Mouse (Mus musculus) olfactory bulb, adult 2 months (tissue): ENCODE results near the gene Lrguk. TPM values are rescaled to one million over a fixed set of nuclear protein-coding genes. Genes with fewer than 3 reads are reported as not detected.

Experiments
- H3K27ac ChIP-seq: fragments of 200-500 bp; 2 replicates; pipeline ENCODE4 v1.5.1; 2012; ENCODE audit warnings: low read depth, low read length; ENCODE audit not compliant: insufficient read depth
- H3K4me1 ChIP-seq: fragments of 200-500 bp; 2 replicates; pipeline ENCODE4 v1.6.1; 2012; ENCODE audit warnings: low read length; ENCODE audit not compliant: control insufficient read depth, insufficient read depth
- H3K4me3 ChIP-seq: fragments of 200-500 bp; 2 replicates; pipeline ENCODE4 v1.5.1; 2012; ENCODE audit warnings: mild to moderate bottlenecking, low read depth, low read length, moderate library complexity; ENCODE audit not compliant: insufficient read depth
- CTCF ChIP-seq: fragments of 200-500 bp; IDR thresholded peaks from 2 replicates; pipeline ENCODE4 v1.5.1; 2012; ENCODE audit warnings: low read depth, mild to moderate bottlenecking, low read length, moderate library complexity; ENCODE audit not compliant: insufficient read depth
- POLR2A ChIP-seq: fragments of 200-500 bp; IDR thresholded peaks from 2 replicates; pipeline ENCODE4 v1.6.1; 2012; ENCODE audit warnings: mild to moderate bottlenecking, low read depth, low read length, moderate library complexity; ENCODE audit not compliant: insufficient read depth
- WGBS: fragments of 180-500 bp; shearing (Covaris S2); methylation state at CpG from one replicate; pipeline ENCODE4 v1.1.7; 2018; 5-methylcytosine and 5-hydroxymethylcytosine counted together
- polyA plus RNA-seq: library from polyadenylated mRNA; stranded (reverse); fragments of >200 nt; gene quantifications from 2 replicates; pipeline ENCODE4 v1.2.4, GENCODE M21; 2012; ENCODE audit warnings: low replicate concordance; ENCODE audit not compliant: missing spikeins, insufficient read depth, insufficient read length

Lrguk gene
- polyA plus RNA-seq, 1 experiment, result not detected

DNA sequence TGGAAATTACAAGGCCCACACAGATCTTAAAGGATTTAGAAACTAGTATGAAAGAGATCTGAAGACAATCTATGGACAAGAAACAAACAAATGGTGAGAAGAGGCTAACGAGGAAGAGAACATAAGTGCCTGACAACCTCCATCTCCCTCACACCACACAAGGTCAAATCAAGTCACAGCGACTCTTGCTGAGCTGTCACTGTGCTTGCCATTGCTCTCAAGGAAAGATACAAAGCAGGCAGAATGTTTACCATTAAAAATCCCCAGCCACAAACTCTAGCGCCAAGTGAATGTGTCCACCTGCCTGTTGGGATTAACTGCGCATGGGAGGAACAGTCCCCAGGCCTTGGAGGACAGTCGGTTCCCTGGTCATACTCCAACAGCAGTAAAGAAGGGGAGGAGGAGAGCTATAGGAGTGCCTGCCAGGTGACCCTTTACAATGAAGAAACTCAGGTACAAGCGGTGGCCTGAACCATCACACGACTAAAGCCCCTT is 131.6 kb downstream of the Lrguk start:
- WGBS, result 96% methylated on average over 7 of the region's 7 CpGs
- no peaks in the 10 kb centered on the region for H3K4me1 ChIP-seq
- H3K27ac ChIP-seq, result no peak overlapping the region
- no peak overlapping the region for H3K4me3 ChIP-seq
- TF ChIP-seq CTCF, result no peak

DNA sequence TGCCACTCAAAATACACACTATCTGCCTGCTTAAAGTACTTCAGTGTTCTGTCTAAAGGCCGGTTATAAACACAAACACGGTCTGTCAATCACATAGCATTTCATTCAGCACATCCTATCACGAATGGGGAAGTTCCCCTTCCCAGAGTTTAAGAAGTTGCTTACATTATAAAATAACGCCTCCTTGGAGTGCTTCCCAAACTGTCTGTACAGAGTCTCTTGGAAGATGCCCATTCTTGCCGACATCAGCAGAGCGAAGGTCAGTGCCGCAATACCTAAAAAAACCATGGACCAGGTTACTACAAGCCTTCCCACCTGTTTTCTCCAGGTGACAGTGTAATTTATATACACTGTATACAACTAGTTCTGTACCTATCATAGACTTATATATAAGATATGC is 132.3 kb downstream of the Lrguk start:
- Histone ChIP-seq H3K4me1 (no peaks in the 10 kb centered on the region), H3K27ac (no peak overlapping the region), H3K4me3 (no peak overlapping the region)
- 92% methylated on average over 7 of the region's 7 CpGs for WGBS
- TF ChIP-seq POLR2A, result no peak
- no peak for TF ChIP-seq CTCF

DNA sequence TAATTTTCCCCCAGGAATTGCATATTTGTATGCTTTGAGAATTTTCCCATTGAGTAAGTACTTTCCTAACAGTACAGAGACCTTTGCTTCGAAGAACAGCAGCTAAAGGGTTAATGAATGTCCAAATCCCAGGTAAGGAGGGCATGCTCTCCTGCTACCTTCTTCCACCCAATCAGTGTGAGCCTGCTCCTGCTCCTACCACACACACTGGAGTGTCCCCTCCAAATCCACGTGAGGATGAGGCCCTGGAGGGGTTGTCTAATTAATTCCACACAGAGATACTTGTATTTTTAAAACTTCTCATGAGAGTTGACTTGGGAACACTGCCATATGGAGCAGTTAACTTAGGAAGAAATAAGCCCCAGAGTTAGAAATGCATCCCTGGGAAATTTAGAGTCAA is 133.4 kb downstream of the Lrguk start:
- whole genome bisulfite sequencing, result 78% methylated on average over 2 of the region's 2 CpGs
- no peak overlapping the region for H3K4me3 ChIP-seq
- no peaks in the 10 kb centered on the region for H3K4me1 ChIP-seq
- no peak overlapping the region for H3K27ac ChIP-seq
- TF ChIP-seq POLR2A, result no peak

DNA sequence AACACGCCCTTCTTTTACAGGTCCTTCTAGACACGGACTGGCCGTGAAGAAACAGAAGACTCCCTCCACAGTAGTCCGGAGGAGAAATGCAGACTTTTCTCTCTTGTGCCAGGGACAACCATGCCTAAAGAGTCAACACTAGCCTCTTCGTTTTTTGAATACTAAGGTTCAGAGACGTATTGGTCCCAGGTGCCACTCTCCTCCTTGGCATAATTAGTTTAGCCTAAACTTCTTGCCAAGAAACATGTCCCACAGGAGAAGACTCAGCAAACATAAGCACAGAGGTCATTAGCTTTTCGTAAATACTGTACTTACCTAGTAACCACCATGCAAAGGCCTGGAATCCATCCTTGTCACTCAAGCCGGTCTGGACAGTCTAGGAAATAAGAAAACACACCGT is 133.8 kb downstream of the Lrguk start:
- no peak overlapping the region for H3K27ac ChIP-seq
- WGBS, result 91% methylated on average over 9 of the region's 9 CpGs
- H3K4me1 ChIP-seq, result no peaks in the 10 kb centered on the region

DNA sequence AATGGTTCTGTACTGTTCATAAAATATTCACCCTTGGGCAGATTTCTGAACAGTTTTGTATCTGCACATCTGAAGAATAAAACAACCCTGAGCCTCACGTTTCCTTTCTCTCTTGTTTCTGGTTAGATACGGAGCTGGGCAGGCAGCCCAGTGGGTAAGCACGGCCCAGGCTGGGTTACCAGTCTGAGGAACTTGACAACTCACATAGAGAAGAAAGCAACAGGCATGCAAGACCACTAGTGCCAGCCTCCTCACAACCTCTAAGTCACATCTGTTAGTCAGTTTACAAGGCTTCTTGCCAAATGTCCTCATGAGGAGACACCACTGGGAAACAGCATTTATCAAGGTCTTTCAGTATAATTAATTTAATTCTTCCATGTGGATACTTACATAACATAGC is 139.6 kb downstream of the Lrguk start:
- H3K4me1 ChIP-seq, result peaks cover 5% of the 10 kb centered on the region; the same call in 1 of the 2 replicates
- no peak overlapping the region for H3K27ac ChIP-seq
- 52% methylated on average over 3 of the region's 3 CpGs for WGBS
- no peak overlapping the region for H3K4me3 ChIP-seq
- TF ChIP-seq CTCF (no peak), POLR2A (no peak)

More for the DNA sequence above, 133.8 kb downstream of the Lrguk start:
- no peak for TF ChIP-seq CTCF
- TF ChIP-seq POLR2A, result no peak
- H3K4me3 ChIP-seq, result no peak overlapping the region

DNA sequence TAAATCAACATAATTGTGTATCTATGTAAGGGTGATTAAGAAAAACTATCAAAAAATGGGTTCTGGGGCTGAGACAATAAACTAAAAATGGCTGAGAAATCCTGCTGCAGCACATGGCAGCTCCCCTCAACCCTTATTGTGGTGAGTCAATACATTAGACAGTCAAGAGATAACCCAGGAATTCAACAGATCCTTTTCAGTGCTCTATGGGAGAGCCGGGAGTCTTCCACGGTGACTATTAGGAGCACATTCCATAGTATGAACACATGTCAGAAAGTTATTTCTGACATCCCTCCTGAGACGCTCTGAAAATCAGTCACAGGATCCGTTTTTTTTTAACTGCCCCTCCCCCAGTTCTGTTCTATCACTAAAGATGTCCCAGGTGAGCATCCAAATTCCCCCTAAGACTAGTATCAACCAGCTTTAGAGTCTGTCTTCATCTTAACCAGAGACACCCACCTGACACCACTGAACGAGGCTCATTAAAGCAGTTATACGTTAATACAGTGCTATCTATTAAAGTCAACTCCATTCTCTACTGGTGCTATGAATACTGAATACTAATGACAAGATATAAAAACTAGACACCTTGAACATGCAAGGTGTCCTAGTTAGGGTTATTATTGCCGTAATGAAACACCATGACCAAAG is 141.7 kb downstream of the Lrguk start:
- no peak overlapping the region for H3K4me3 ChIP-seq
- TF ChIP-seq POLR2A (no peak), CTCF (no peak)
- no peak overlapping the region for H3K27ac ChIP-seq
- 89% methylated on average over 7 of the region's 7 CpGs for WGBS
- peaks cover 5% of the 10 kb centered on the region; the same call in 1 of the 2 replicates for H3K4me1 ChIP-seq

DNA sequence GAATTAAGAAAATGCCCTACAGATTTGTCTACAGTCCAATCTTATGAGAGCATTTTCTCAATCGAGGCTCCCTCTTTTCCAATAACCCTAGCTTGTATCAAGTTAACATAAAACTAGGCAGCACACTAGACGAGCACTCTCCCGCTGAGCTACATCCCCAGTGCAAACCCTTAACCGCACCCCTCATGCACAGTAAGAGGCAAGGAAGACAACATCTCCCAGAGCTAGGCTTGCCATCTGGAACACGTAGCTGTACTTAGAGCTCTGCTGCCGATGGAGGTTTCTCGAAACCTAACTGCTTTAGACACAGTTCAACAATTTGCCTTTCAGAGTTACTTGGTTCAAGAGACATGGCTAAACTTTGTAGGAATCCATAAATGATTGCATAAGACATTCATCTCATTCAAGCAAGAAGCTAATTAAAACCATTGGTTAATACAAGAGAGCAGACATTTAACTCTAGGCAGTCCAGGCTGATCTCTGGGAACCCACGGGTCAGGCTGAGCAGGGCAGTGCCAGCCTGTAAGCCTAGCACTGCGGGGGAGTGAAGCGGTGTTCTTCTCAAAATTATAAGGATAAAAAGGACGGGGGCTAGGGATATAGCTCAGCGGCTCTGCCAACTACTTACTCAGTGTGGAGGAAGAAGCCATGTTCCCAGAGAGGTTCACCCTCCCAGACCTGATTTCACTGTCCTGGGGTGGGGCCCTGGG is 142.7 kb downstream of the Lrguk start:
- TF ChIP-seq POLR2A (no peak), CTCF (no peak)
- Histone ChIP-seq H3K27ac (no peak overlapping the region), H3K4me3 (no peak overlapping the region), H3K4me1 (peaks cover 5% of the 10 kb centered on the region; the same call in 1 of the 2 replicates)
- WGBS, result 82% methylated on average over 12 of the region's 12 CpGs

DNA sequence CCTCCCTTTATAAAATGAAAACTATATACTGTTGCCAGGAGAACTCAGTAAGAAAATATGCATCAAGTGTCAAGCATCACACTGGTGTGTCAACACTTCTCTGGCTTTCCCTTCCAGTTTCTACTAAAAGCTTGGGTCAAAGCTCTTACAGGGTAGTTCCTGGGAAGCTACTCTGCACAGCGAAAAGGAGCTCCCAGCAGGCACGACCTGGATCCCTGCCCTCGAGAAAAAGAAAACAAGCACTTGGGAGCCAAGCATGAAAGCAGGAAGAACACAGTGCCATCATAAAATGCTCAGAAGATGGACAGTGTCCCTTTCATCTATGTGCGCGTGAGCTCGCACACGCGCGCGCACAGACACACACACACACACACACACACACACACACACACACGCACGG is 144.0 kb downstream of the Lrguk start:
- WGBS, result 66% methylated on average over 11 of the region's 12 CpGs
- TF ChIP-seq POLR2A (no peak), CTCF (no peak)
- no peak overlapping the region for H3K4me3 ChIP-seq

DNA sequence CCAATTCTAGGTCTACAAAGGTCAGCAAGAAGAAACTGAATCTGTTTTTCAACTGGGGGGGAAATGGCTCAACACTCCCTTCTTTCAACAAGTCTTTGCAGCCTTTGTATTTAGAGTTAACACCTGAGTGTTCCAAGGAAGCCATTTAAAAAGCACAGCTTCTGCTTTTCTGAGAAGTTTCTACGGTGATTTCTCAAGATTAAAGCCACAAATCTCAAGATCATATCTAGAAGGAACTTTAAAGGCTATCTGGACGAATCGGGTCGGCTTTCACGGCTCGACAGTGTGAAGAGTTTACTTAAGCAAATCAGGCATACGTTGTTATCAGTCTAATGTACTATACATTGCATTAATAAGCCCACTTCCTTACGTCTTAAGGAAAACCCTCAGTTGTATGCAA is 145.5 kb downstream of the Lrguk start:
- H3K27ac ChIP-seq, result no peak overlapping the region
- 94% methylated on average over 8 of the region's 8 CpGs for WGBS
- TF ChIP-seq CTCF, result no peak
- TF ChIP-seq POLR2A, result no peak
- H3K4me1 ChIP-seq, result peaks cover 5% of the 10 kb centered on the region; the same call in 1 of the 2 replicates
- H3K4me3 ChIP-seq, result no peak overlapping the region

More for the DNA sequence above, 144.0 kb downstream of the Lrguk start:
- Histone ChIP-seq H3K4me1 (peaks cover 5% of the 10 kb centered on the region; the same call in 1 of the 2 replicates), H3K27ac (no peak overlapping the region)
